Mouse (Mus musculus) ovary, adult 18-20 months (tissue): ENCODE data around the gene Sox30.

Experiments used
- DNase-seq: peaks from one replicate; pipeline ENCODE4 v3.0.0; 2022; ENCODE audit warnings: low spot score, mixed read lengths

The Sox30 gene

DNA sequence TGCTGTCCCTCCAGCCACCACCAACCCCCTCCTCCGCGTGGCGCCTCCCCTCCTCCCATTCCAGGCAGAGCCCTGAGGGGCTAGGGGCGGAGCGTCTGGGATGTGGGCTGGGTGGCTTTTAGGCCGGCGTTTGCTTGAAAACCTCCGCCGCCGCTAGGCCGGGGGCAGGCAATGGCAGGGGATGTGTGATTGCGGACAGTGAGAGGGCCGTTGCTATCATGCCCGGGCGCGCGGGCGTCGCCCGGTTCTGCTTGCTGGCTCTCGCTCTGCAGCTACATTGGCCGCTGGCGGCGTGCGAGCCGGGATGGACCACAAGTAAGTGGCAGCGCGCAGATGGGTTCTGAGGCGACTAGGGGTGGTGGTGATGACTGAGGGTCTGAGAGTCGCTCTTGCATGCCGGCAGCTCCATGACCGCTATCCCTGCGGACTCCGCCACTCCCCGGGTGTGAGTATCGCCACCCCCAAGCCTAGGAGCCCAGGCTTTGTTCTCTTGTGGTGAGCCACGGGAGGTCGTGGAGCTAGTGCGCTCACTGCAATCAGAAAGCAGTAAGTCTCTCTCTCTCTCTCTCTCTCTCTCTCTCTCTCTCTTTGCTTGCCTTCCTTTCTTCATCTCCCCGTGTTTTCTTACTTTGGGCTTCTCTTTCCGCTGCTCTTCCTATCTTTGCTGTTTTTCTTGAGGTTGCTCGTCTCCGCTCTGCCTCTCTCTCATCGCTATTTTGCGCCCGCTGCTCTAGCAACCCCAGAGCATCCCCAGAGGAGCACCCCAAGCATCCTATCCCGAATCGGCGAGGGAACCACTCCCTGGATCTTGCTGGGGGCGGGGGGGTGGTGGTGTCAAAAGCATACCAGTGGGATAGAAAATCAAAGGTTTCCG, 76.0 kb downstream of the Sox30 start, which contains the start of gene Adam19:
Gene Adam19, plus strand, starts transcription at position 97 of the 874 bp plus-strand sequence.
- peak; percentile 46 for DNase-seq

DNA sequence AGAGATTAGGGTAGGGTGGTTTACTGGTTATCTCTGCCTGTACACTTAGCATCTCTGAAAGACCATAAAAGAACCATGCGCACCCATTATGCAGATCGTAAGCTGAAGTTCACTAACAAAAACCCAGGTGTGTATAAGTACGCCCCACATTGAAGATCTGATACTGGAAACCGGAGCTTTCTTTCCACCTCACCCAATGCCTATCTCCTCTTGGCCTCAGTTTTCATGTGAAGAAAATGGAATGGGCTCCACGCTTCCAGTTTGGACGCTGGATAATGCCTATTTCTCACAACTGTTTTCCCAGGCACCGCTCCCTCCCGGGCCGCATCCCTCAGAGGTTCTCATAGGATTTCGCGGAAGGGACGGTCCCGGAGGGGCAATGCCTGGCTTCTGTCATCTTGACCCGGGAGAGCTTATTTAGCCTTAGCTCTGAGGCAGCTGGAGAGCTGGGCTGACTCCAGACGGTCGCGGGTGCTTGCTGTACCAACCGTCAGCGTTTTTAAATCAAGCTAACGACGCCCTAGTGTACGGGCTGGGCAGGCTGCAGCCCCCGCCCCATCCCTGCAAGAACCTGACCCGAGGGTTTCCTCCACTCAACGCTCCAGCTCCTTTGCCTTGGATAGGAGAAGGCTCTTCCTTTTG, 76.8 kb downstream of the Sox30 start:
- DNase-seq = no peak

DNA sequence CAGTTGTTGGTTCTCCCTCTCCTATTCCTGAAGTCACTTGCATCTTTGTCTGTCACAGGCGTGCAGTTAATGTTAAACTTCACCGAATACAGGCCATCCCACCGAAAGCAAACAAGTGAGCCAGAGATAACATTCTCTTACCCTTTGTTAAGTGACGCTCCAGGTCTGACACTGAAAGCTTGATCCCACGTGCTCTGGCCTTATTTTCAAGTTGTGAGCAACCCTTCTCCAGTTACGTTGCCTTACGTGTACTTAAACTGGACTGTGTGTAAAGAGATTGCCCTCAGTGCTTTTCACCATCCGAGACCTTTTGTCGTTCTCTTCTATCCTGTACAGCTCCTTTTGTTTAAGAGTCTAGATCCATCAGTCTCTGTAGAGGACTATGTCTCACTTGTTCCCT, 77.9 kb downstream of the Sox30 start:
- no peak for DNase-seq

DNA sequence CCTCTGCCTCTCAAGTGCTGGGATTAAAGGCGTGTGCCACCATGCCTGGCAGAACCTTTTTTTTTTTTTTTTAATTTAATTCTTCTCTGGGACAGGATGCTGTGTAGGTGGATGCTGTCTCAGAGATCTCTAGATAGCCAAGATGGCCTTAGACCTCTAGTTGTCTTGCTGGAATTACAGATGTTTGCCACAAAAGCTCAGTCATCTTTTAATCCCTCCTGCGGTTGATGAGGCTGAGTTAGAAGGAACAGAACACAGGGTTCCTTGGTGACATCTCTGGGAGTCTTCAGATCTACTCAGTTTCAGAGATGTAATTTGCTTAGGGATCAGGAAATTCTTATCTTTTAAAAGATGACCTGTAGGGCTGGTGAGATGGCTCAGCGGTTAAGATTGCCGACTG, 78.8 kb downstream of the Sox30 start:
- no peak for DNase-seq

DNA sequence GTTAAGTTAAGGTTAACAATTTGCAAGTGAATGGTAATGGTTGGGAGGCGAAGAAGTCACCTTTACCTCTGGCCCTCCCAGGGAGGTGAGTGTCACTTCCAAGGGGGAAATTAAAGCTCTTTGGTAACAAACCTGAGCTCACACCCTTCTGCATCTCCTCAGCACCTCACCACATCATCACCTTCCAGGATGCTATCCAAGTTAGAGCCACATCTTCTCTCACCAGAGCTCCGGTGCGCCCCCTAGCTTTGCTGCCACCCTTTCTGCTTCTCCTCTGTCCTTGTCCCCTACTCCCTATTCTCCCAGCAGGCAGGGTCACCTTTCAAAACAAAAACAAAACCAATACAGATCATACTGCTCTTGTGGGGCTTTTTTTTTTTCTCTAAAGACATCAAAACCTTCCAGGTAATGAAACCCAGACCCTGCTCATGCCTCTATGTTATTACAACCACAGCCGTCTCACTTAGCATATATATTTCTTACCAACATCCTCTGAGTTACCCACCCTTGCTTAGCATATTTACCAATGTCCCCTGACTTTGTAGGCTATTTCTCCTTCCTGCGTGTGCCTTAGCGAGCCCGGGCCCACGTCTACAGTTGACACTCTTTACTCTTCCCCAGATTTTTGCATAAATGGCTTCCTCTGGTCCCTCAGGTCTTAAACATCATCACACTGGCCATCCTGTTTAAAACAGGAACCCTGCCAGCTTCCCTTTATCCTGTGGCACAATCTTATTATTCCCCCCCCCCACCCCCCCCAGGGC, 80.0 kb downstream of the Sox30 start:
- no peak for DNase-seq

DNA sequence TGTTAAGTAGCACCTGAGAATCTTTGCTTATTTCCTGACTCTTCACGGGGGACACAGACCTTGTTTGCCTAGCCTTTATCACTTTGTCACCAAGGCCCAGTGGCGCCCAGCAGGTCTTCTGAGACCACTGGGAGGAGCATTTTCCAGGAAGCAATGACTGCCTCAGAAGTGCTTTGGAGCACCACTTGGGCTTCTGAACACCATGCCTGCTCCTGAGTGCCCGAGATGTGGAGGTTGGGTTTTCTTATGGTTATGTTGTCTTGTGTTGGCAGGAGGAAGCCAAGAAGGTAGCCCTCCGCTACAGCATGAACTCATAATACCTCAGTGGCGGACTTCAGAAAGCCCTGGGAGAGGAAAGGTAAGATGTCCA, 80.5 kb downstream of the Sox30 start:
- no peak for DNase-seq

DNA sequence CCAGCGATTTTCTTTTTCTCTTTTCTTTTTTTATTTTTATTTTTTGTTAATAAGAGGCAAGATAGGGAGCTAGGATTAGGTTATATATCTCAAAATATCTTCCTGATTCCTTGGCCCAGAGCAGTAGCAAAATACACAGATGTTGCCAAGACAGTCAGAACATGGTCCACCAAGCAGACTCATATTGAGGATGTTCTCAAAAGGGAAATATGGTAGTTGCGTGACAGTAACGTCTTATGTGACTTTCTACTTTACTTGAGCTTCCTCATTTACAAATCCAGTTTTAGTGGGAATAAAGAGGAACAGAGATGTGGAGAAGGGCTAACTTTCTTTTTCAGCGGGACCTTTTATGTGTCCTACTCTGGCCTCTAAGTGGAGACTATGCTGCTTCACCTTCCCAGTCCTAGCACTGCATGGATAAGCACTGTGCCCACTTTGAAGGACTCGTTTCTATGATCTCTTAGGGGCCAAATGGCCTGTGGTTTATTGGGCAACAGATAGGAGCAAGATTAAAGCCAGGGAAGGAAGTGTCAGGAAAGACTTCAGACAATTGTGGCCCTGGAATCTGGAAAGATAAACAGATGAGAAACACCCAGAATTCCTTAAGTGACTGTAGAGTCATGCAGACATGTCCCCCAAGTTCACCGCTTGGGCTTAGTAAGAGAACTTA, 81.8 kb downstream of the Sox30 start:
- no peak for DNase-seq

DNA sequence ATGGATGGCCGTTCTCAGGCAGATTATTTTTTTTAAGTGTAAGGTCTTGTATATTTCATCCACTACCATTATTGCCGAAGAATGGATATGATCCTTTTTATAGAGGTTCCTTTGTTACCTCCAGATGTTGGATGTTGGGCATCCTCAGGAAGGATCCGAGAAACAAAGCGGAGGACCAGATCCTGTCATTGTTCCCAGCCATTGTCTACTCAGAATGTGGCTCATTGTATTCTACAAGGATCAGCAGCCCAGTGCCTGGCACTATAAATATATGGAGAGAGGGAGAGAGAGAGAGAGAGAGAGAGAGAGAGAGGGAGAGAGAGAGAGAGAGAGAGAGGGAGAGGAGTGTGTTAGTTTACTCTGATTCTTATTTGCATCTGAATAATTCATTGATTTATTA, 82.5 kb downstream of the Sox30 start:
- no peak for DNase-seq

DNA sequence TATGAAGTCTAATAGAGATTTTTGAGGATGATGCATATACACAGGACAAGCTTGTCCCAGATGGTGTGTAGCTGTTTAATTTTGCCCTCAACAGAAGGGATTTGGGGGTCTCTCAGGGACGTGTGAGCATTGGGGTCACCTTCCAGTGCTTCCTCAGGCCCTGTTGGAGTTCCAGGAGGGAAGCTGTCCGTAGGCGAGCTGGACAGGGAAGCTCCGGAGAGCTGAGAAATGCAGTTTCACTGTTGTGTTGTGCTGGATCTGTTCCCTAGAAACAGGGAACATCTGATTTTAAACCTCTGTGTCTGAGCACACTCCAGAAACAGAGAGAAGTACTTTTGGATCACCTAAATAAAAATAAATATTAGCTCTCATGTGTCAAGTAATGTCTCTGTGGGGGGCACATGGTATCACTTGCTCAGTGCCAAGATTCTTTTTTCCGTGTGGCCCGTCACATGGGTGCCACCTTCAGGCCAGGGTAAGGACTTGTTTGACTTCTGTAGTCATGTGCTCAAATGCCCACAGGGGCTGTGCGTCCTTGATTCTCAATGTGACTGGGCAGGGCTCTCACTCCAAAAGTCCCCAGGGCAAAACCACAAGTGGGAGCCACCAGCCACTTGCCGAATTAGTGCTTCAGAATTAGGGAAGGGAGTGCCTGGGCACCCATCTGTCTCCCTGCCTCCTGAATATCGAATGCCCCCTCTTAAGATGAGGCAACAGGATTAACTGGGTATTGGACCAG, 83.1 kb downstream of the Sox30 start:
- DNase-seq = peak; percentile 32

DNA sequence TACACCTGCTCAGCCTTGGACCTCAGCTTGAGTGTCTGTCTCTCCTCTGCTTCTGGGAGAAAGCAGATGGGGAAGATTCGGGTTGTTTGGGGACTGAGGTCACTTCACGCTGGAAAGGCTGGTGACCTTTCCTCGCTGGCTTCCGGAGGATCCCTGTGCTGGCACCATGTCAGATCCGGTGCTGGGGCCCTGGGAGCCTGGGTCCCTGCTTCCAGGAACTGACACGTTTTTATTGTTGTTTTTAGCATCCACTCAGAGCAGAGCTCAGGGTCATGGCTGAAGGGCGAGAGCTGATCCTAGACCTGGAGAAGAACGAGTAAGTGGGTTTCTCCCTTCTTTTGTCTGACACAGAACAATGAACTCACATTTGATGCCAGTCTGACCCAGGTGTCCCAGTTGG, 84.7 kb downstream of the Sox30 start:
- DNase-seq = no peak

DNA sequence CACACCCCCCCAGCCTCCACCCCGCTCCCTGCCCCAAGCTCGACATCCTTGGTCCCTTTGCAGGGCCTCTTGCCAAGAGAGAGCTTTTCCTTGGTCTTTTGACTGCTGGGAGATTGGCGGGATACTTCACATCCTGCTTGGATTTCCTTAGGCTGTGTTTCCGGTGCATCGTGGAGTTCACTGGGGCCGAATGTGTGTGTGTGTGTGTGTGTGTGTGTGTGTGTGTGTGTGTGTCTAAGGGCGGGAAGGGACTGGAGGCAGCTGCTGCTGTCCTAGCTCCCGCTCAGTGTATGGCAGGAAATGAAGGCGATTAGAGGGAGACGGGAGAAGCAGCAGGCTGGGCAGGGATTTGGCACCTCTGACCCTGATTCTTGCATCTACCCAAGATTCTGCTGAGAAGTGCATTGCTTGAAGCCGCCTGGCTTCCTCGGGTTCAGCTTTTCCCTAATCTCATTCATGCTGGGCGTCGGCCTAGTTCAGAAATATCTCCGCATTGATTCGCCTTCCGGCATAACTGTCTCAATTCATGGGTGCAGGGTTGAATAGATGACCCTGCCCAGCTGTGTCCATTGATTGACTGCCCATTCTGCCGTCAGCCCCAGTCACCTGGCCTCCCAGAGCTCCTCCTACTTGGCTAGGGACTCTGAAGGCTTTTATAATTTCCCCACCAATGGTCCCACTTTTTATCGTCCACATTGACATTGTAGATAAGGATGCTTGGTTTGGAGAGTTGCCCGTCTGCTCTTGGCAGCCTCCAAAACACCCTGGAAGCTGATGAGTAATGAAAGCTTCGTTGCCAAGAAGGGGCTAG, 85.3 kb downstream of the Sox30 start:
- DNase-seq = peak; percentile 82
